Mouse (Mus musculus) stomach, postnatal 0 days (tissue): ENCODE data around the gene Rpn2. TPM values are rescaled to one million over a fixed set of nuclear protein-coding genes. Genes with fewer than 3 reads are reported as not detected.

ENCODE experiments used
- ATAC-seq: fragments of 200-750 bp; cut with Nextera tagmentation; 2 replicates; pipeline ENCODE4 v1.8.0; 2017; ENCODE audit not compliant: low FRiP score, low TSS enrichment
- DNase-seq: peaks from one replicate; pipeline ENCODE4 v3.0.0-alpha.2; 2016; ENCODE audit warnings: low spot score
- H3K27ac ChIP-seq: fragments of 300-500 bp; sonication (generic); replicated peaks from 2 replicates; pipeline ENCODE4 v1.5.1; 2014; ENCODE audit warnings: mild to moderate bottlenecking, control low read depth
- H3K27me3 ChIP-seq: fragments of 300-500 bp; sonication (generic); 2 replicates; pipeline ENCODE4 v1.6.1; 2014; ENCODE audit warnings: low read length; ENCODE audit not compliant: control insufficient read depth, insufficient read depth
- H3K36me3 ChIP-seq: fragments of 300-500 bp; sonication (generic); 2 replicates; pipeline ENCODE4 v1.6.1; 2014; ENCODE audit warnings: low read length, mixed read lengths; ENCODE audit not compliant: control insufficient read depth, insufficient read depth
- H3K4me1 ChIP-seq: fragments of 300-500 bp; sonication (generic); replicated peaks from 2 replicates; pipeline ENCODE4 v1.6.1; 2014; ENCODE audit warnings: antibody characterized with exemption; ENCODE audit not compliant: control insufficient read depth, insufficient read depth
- H3K4me2 ChIP-seq: fragments of 300-500 bp; sonication (generic); replicated peaks from 2 replicates; pipeline ENCODE4 v1.6.1; 2014; ENCODE audit warnings: low read depth, mild to moderate bottlenecking, control low read depth, moderate library complexity
- H3K4me3 ChIP-seq: fragments of 300-500 bp; sonication (generic); 2 replicates; pipeline ENCODE4 v1.5.1; 2014; ENCODE audit warnings: low read depth, low read length, control low read depth
- H3K9ac ChIP-seq: fragments of 300-500 bp; sonication (generic); 2 replicates; pipeline ENCODE4 v1.6.1; 2014; ENCODE audit warnings: mild to moderate bottlenecking, low read length, control low read depth, mixed read lengths
- H3K9me3 ChIP-seq: fragments of 300-500 bp; sonication (generic); 2 replicates; pipeline ENCODE4 v1.6.1; 2016; ENCODE audit warnings: low read length; ENCODE audit not compliant: control insufficient read depth
- CTCF ChIP-seq: IDR thresholded peaks from 2 replicates; pipeline ENCODE4 v1.5.1; 2016; ENCODE audit warnings: antibody characterized with exemption, low read depth, mild to moderate bottlenecking, moderate library complexity
- EP300 ChIP-seq: optimal IDR thresholded peaks from 2 replicates; pipeline ENCODE3; 2016; ENCODE audit warnings: antibody characterized with exemption
- WGBS: fragments of 180-500 bp; shearing (Covaris S2); extraction: QIAGEN DNeasy Blood & Tissue Kit; methylation state at CpG from one replicate; pipeline ENCODE4 v1.1.7; 2014; 5-methylcytosine and 5-hydroxymethylcytosine counted together
- polyA plus RNA-seq: library from polyadenylated mRNA; unstranded; fragments of >200 nt; fragmentation: Nextera tagmentation; extraction: Ambion mirVana; gene quantifications from 2 replicates; pipeline ENCODE4 v1.2.1, GENCODE M21; 2015

The Rpn2 gene
- polyA plus RNA-seq, 1 experiment from 2014 or later, result 192 TPM

DNA sequence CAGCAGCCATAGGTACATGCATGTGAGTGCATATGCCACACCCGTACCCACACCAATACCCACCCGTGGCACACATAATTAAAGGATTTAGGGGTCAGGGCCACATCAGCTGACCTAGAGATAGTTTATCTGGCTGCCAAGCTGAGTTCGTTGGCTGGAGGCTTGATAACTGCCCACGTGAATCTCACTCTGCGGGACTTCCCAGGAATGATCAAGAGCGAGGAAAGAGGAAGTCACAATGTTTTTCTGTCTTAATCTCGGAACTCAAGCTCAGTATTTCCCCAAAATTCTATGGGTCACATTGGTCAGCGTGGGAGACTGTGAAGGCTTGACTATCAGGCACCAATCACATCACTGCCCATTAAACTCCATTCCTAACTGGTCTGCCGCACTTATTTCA is 87.9 kb downstream of the Rpn2 start:
- no peaks in the 10 kb centered on the region for H3K4me1 ChIP-seq
- ATAC-seq, result peak; percentile 43; the same call in 1 of the 2 replicates
- peak overlapping the region; percentile 79; the same call in 1 of the 2 replicates for H3K4me3 ChIP-seq
- no peaks in the 10 kb centered on the region for H3K9me3 ChIP-seq
- no peaks in the 10 kb centered on the region for H3K27me3 ChIP-seq
- H3K4me2 ChIP-seq, result peak overlapping the region; percentile 82
- no peaks in the 10 kb centered on the region for H3K36me3 ChIP-seq
- WGBS, result 68% methylated on average over 9 of the region's 9 CpGs
- no peak for DNase-seq
- TF ChIP-seq EP300, result no peak
- no peak for TF ChIP-seq CTCF
- H3K9ac ChIP-seq, result no peak overlapping the region
- peak overlapping the region; percentile 97 for H3K27ac ChIP-seq

DNA sequence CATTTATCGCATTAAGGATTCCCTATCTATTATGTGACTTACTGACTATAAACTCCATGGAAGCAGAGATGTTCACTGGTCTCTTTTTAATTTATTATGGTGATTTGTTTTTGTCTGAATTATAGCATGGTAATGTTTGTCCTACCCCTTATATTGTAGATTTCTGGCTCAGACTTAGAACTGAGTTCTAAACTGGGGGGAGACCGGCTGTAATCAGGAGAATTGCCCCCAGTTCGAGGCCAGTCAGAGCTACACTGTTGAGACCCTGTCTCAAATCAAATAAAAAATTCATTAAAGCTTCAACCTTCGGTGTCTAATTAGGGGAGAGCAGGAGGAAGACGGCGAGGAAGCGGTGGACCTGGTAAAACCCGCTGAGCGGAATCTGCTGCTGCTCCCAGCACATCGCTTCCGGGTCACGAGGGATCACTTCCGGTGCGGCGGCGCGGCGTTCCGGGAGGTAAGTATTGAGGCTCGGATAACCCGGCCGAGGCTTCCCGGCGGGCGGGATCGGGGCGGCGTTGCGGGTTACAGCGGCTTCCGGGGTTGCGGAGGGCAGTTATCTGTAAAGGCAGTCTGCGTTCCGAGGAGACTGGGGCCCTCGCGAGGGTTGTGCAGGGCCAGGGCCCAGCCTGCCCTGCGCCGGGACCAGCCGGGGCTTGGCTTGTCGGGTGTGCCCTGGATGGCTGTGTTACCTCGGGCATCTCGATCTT is 88.5 kb downstream of the Rpn2 start, which contains the start of gene Manbal:
TSS of gene Manbal (plus strand) at position 411 of the 710 bp plus-strand sequence.
- ATAC-seq, result peak; percentile 89
- peak within 1 kb of the TSS; percentile 82 for H3K4me2 ChIP-seq

DNA sequence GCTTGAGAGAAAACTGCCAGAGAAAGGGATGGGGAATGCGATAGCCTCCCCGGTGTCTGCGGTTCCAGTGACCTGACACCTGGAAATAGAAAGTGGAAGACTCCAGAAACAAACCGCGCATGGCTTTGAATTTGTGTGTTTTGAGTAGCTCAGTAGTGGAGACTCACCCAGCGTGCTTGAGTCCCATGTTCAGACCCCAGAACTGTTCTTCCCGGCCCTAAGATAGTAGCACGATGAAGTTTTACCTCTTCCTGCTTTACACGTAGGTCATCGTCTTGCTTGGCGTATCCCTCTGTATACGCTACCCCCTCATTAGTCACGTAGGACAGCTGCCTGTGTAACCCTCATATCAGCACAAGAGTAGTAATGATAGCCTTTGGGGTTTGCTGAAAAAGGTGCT is 89.2 kb downstream of the Rpn2 start:
- no peaks in the 10 kb centered on the region for H3K9me3 ChIP-seq
- peak overlapping the region; percentile 82 for H3K4me2 ChIP-seq
- WGBS, result 1% methylated on average over 13 of the region's 13 CpGs
- peak overlapping the region; percentile 97 for H3K27ac ChIP-seq
- H3K9ac ChIP-seq, result peak overlapping the region; percentile 88
- H3K4me3 ChIP-seq, result peak overlapping the region; percentile 79
- H3K36me3 ChIP-seq, result no peaks in the 10 kb centered on the region
- no peak for TF ChIP-seq CTCF
- H3K4me1 ChIP-seq, result no peaks in the 10 kb centered on the region
- H3K27me3 ChIP-seq, result no peaks in the 10 kb centered on the region
- ATAC-seq (peak; percentile 27), DNase-seq (peak; percentile 41)

More for the DNA sequence above, 88.5 kb downstream of the Rpn2 start, which contains the start of gene Manbal:
- Histone ChIP-seq H3K4me3 (peak within 1 kb of the TSS; percentile 79), H3K27ac (peak within 1 kb of the TSS; percentile 97), H3K9me3 (no peaks in the 10 kb centered on the region), H3K4me1 (no peaks in the 10 kb centered on the region), H3K27me3 (no peaks in the 10 kb centered on the region), H3K9ac (peak within 1 kb of the TSS; percentile 88), H3K36me3 (no peaks in the 10 kb centered on the region)
- peak; percentile 93 for DNase-seq
- no peak for TF ChIP-seq CTCF
- TF ChIP-seq EP300, result peak; percentile 86
- whole genome bisulfite sequencing, result 3% methylated on average over 42 of the region's 42 CpGs

DNA sequence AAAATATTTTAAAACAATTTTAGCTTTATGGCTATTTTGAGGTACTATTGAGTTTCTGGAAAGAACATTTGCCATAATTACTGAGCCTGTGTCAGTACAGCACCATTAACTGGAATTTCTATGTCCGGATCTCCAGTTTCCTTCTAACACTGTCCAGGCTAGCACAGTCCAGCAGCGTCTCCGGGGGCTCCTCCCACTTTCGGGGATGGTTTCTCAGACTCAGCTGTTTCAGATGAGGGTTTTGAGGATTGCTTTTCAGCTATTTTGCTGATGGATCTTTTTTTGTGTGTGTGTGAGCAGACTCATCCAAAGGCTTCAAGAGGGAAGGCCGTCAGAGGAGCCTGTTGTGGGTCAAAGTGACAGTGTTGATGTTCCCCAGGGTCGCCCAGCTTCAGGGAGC is 92.9 kb downstream of the Rpn2 start:
- no peak for TF ChIP-seq CTCF
- TF ChIP-seq EP300, result no peak
- no peak overlapping the region for H3K4me3 ChIP-seq
- H3K36me3 ChIP-seq, result no peaks in the 10 kb centered on the region; the same call in 1 of the 2 replicates
- no peak overlapping the region for H3K9ac ChIP-seq
- peak overlapping the region; percentile 71 for H3K27ac ChIP-seq
- DNase-seq, result no peak
- no peak; the same call in 1 of the 2 replicates for ATAC-seq
- peaks cover 2% of the 10 kb centered on the region; the same call in 1 of the 2 replicates for H3K4me1 ChIP-seq
- no peak overlapping the region for H3K4me2 ChIP-seq
- H3K27me3 ChIP-seq, result no peaks in the 10 kb centered on the region
- whole genome bisulfite sequencing, result 46% methylated on average over 6 of the region's 6 CpGs
- H3K9me3 ChIP-seq, result no peaks in the 10 kb centered on the region

DNA sequence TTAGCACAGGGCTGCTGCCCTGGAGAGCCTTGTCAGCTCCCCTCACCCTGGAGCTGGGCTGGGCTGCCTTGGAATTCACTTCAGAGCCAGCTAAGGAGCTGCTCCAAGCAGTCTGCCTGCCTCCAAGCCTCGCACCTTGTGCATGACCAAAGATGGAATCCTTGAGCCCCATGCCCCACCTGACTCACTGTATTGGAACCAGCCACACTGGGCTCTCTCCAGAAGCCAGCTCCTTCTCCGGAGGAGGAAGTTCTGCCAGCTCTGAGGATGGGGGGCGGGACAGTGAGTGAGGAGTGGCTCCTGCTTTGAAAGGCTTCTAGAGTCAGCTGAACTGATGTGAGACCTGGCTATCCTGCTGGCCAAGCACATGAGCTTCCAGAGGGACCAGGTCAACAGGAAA is 94.9 kb downstream of the Rpn2 start:
- Histone ChIP-seq H3K36me3 (no peaks in the 10 kb centered on the region; the same call in 1 of the 2 replicates), H3K4me2 (no peak overlapping the region), H3K9ac (no peak overlapping the region), H3K9me3 (no peaks in the 10 kb centered on the region), H3K27me3 (no peaks in the 10 kb centered on the region), H3K27ac (peak overlapping the region; percentile 67), H3K4me1 (peaks cover 2% of the 10 kb centered on the region), H3K4me3 (no peak overlapping the region)
- WGBS, result 54% methylated on average over 3 of the region's 3 CpGs
- ATAC-seq (peak; percentile 74), DNase-seq (peak; percentile 58)
- TF ChIP-seq EP300, result no peak
- TF ChIP-seq CTCF, result no peak

DNA sequence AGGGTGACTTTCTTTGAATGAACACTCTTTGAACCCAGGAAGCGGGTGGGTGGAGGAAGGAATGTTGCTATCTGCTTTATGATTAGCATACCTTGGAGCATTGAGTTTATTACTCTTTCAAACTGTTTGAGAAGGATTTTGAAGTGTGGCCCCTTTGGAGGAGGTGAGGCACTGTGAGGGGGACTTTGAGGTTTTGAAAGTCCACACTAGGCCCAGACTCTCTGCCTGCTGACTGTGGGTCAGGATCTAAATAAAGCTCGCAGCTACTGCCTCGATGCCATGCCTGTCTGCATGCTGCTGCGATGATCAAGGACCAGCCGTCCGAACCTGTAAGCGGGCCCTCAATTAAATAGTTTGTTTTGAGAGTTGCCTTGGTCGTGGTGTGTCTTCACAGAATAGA is 96.2 kb downstream of the Rpn2 start:
- no peak for TF ChIP-seq EP300
- no peak for TF ChIP-seq CTCF
- no peaks in the 10 kb centered on the region for H3K27me3 ChIP-seq
- no peak overlapping the region for H3K9ac ChIP-seq
- 49% methylated on average over 8 of the region's 8 CpGs for WGBS
- no peak overlapping the region for H3K4me3 ChIP-seq
- no peaks in the 10 kb centered on the region for H3K9me3 ChIP-seq
- H3K27ac ChIP-seq, result 0 out of 2 replicates have a peak overlapping the region, but pooled peaks have one; percentile 24
- no peak for DNase-seq
- ATAC-seq, result no peak
- peaks cover 2% of the 10 kb centered on the region for H3K4me1 ChIP-seq
- no peak overlapping the region for H3K4me2 ChIP-seq
- peaks cover 2% of the 10 kb centered on the region; the same call in 1 of the 2 replicates for H3K36me3 ChIP-seq

Other genes with a start within 250 kb of the Rpn2 start
- gene Soga1, start 199.8 kb upstream of the Rpn2 start, polyA plus RNA-seq, result 0.65 and 0.86 TPM in 2 replicates
- not detected in 2 replicates for gene Tldc2, start 192.0 kb upstream of the Rpn2 start, polyA plus RNA-seq
- gene Samhd1, start 143.8 kb upstream of the Rpn2 start, polyA plus RNA-seq, result 16.1 and 17.4 TPM in 2 replicates
- gene Rbl1, start 74.5 kb upstream of the Rpn2 start, polyA plus RNA-seq, result 9.1 and 10.2 TPM in 2 replicates
- gene Mroh8, start 532 bp downstream of the Rpn2 start, polyA plus RNA-seq, result 0.17 and 0.22 TPM in 2 replicates
- gene Ghrh, start 68.5 kb downstream of the Rpn2 start, polyA plus RNA-seq, result 0.49 and 0.51 TPM in 2 replicates
- gene Manbal, start 88.6 kb downstream of the Rpn2 start, polyA plus RNA-seq, result 68.8 and 68.9 TPM in 2 replicates
- gene Src, start 139.4 kb downstream of the Rpn2 start, polyA plus RNA-seq, result 12.0 and 12.9 TPM in 2 replicates